Mouse (Mus musculus) heart, embryonic 12.5 days (tissue): ENCODE measurements around the gene Mpped2. TPM values are rescaled to one million over a fixed set of nuclear protein-coding genes. Genes with fewer than 3 reads are reported as not detected.
A peak's percentile ranks its signal among the peaks of the same experiment; 100 is the strongest.

Experiments
- ATAC-seq: fragments of 200-750 bp; cut with Nextera tagmentation; 2 replicates; pipeline ENCODE4 v1.8.0; 2017; ENCODE audit warnings: moderate TSS enrichment, moderate library complexity; ENCODE audit not compliant: insufficient number of reproducible peaks, low FRiP score
- H3K27ac ChIP-seq: fragments of 300-500 bp; sonication (generic); 2 replicates; pipeline ENCODE4 v1.5.1; 2016; ENCODE audit warnings: mild to moderate bottlenecking, moderate library complexity; ENCODE audit not compliant: poor library complexity, severe bottlenecking
- H3K27me3 ChIP-seq: fragments of 300-500 bp; sonication (generic); replicated peaks from 2 replicates; pipeline ENCODE4 v1.6.1; 2016; ENCODE audit warnings: mild to moderate bottlenecking, moderate library complexity
- H3K36me3 ChIP-seq: fragments of 300-500 bp; sonication (generic); 2 replicates; pipeline ENCODE4 v1.6.1; 2016; ENCODE audit warnings: mild to moderate bottlenecking, moderate library complexity
- H3K4me1 ChIP-seq: fragments of 300-500 bp; sonication (generic); replicated peaks from 2 replicates; pipeline ENCODE4 v1.6.1; 2016; ENCODE audit warnings: mild to moderate bottlenecking
- H3K4me2 ChIP-seq: fragments of 300-500 bp; sonication (generic); 2 replicates; pipeline ENCODE4 v1.6.1; 2016; ENCODE audit warnings: mild to moderate bottlenecking, moderate library complexity
- H3K4me3 ChIP-seq: fragments of 300-500 bp; sonication (generic); 2 replicates; pipeline ENCODE4 v1.5.1; 2016; ENCODE audit warnings: mild to moderate bottlenecking
- H3K9ac ChIP-seq: fragments of 300-500 bp; sonication (generic); 2 replicates; pipeline ENCODE4 v1.6.1; 2016; ENCODE audit warnings: mild to moderate bottlenecking, moderate library complexity
- H3K9me3 ChIP-seq: fragments of 300-500 bp; sonication (generic); replicated peaks from 2 replicates; pipeline ENCODE4 v1.6.1; 2016; ENCODE audit warnings: mild to moderate bottlenecking, moderate library complexity
- WGBS: fragments of 180-500 bp; shearing (Covaris S2); methylation state at CpG from one replicate; pipeline ENCODE4 v1.1.7; 2016; 5-methylcytosine and 5-hydroxymethylcytosine counted together
- polyA plus RNA-seq: library from polyadenylated mRNA; unstranded; fragments of >200 nt; fragmentation: Nextera tagmentation; extraction: Ambion mirVana; gene quantifications from 2 replicates; pipeline ENCODE4 v1.2.1, GENCODE M21; 2016

Gene Mpped2
- polyA plus RNA-seq, 1 experiment from 2014 or later, result 114 TPM

GRCm38 (mm10) chr2:106729951-106730564 is 37.0 kb downstream of the Mpped2 start:
- Histone ChIP-seq H3K27ac (no peak overlapping the region), H3K4me3 (no peak overlapping the region), H3K27me3 (no peaks in the 10 kb centered on the region), H3K9me3 (no peaks in the 10 kb centered on the region), H3K9ac (no peak overlapping the region), H3K36me3 (peaks cover 26% of the 10 kb centered on the region), H3K4me1 (peaks cover 53% of the 10 kb centered on the region), H3K4me2 (no peak overlapping the region)
- ATAC-seq, result peak; percentile 45; the same call in 1 of the 2 replicates
- 41% methylated on average over 6 of the region's 6 CpGs for WGBS

- no peak overlapping the region for H3K9ac ChIP-seq
- H3K9me3 ChIP-seq, result no peaks in the 10 kb centered on the region
- ATAC-seq, result no peak
- H3K4me1 ChIP-seq, result peaks cover 56% of the 10 kb centered on the region
- H3K36me3 ChIP-seq, result peaks cover 21% of the 10 kb centered on the region
- no peak overlapping the region for H3K4me3 ChIP-seq
- H3K27ac ChIP-seq, result no peak overlapping the region
- no peaks in the 10 kb centered on the region for H3K27me3 ChIP-seq
- 80% methylated on average over 8 of the region's 8 CpGs for WGBS
- no peak overlapping the region for H3K4me2 ChIP-seq
These were observed 37.5 kb downstream of the Mpped2 start for GRCm38 (mm10) chr2:106730608-106731007.

- H3K27me3 ChIP-seq, result no peaks in the 10 kb centered on the region
- H3K9me3 ChIP-seq, result no peaks in the 10 kb centered on the region
- peaks cover 60% of the 10 kb centered on the region for H3K4me1 ChIP-seq
- peaks cover 13% of the 10 kb centered on the region for H3K36me3 ChIP-seq
- 73% methylated on average over 4 of the region's 4 CpGs for WGBS
- no peak overlapping the region for H3K4me2 ChIP-seq
- no peak overlapping the region for H3K9ac ChIP-seq
- H3K27ac ChIP-seq, result no peak overlapping the region
- no peak for ATAC-seq
- no peak overlapping the region for H3K4me3 ChIP-seq
These were observed 38.4 kb downstream of the Mpped2 start for GRCm38 (mm10) chr2:106731478-106731877.

GRCm38 (mm10) chr2:106732171-106732570 is 39.1 kb downstream of the Mpped2 start:
- H3K4me1 ChIP-seq, result peaks cover 54% of the 10 kb centered on the region
- H3K4me2 ChIP-seq, result no peak overlapping the region
- WGBS, result 4% methylated on average over 3 of the region's 3 CpGs

GRCm38 (mm10) chr2:106733396-106733795 is 40.3 kb downstream of the Mpped2 start:
- Histone ChIP-seq H3K4me2 (no peak overlapping the region), H3K9ac (no peak overlapping the region), H3K36me3 (peaks cover 4% of the 10 kb centered on the region; the same call in 1 of the 2 replicates), H3K4me1 (peaks cover 53% of the 10 kb centered on the region), H3K9me3 (no peaks in the 10 kb centered on the region), H3K4me3 (no peak overlapping the region), H3K27ac (no peak overlapping the region), H3K27me3 (no peaks in the 10 kb centered on the region)
- WGBS, result 46% methylated on average over 5 of the region's 5 CpGs
- ATAC-seq, result no peak

More at GRCm38 (mm10) chr2:106732171-106732570, 39.1 kb downstream of the Mpped2 start:
- no peaks in the 10 kb centered on the region for H3K9me3 ChIP-seq
- peak overlapping the region; percentile 0; the same call in 1 of the 2 replicates for H3K27ac ChIP-seq
- H3K27me3 ChIP-seq, result no peaks in the 10 kb centered on the region
- ATAC-seq, result no peak
- H3K9ac ChIP-seq, result no peak overlapping the region
- H3K36me3 ChIP-seq, result peaks cover 7% of the 10 kb centered on the region; the same call in 1 of the 2 replicates
- H3K4me3 ChIP-seq, result no peak overlapping the region

- Histone ChIP-seq H3K27me3 (no peaks in the 10 kb centered on the region), H3K27ac (no peak overlapping the region), H3K36me3 (peaks cover 7% of the 10 kb centered on the region; the same call in 1 of the 2 replicates), H3K9ac (no peak overlapping the region), H3K4me3 (no peak overlapping the region), H3K4me2 (no peak overlapping the region), H3K9me3 (no peaks in the 10 kb centered on the region), H3K4me1 (peaks cover 53% of the 10 kb centered on the region)
- WGBS, result 43% methylated on average over 4 of the region's 4 CpGs
- ATAC-seq, result no peak
These were observed 40.9 kb downstream of the Mpped2 start for GRCm38 (mm10) chr2:106734004-106734403.

- Histone ChIP-seq H3K27me3 (no peaks in the 10 kb centered on the region), H3K4me3 (no peak overlapping the region), H3K4me2 (no peak overlapping the region), H3K9ac (no peak overlapping the region), H3K36me3 (peaks cover 12% of the 10 kb centered on the region; the same call in 1 of the 2 replicates), H3K4me1 (peaks cover 50% of the 10 kb centered on the region), H3K27ac (no peak overlapping the region), H3K9me3 (no peaks in the 10 kb centered on the region)
- WGBS, result 59% methylated on average over 5 of the region's 5 CpGs
- no peak for ATAC-seq
These were observed 42.1 kb downstream of the Mpped2 start for GRCm38 (mm10) chr2:106735211-106735610.

GRCm38 (mm10) chr2:106735792-106736359 is 42.8 kb downstream of the Mpped2 start:
- WGBS, result 77% methylated on average over 15 of the region's 15 CpGs
- H3K27me3 ChIP-seq, result no peaks in the 10 kb centered on the region
- no peak overlapping the region for H3K9ac ChIP-seq
- peaks cover 43% of the 10 kb centered on the region for H3K4me1 ChIP-seq
- no peak overlapping the region for H3K4me3 ChIP-seq
- no peaks in the 10 kb centered on the region for H3K9me3 ChIP-seq
- H3K4me2 ChIP-seq, result no peak overlapping the region
- ATAC-seq, result no peak
- peaks cover 12% of the 10 kb centered on the region; the same call in 1 of the 2 replicates for H3K36me3 ChIP-seq
- no peak overlapping the region for H3K27ac ChIP-seq

GRCm38 (mm10) chr2:106738951-106739350 is 45.9 kb downstream of the Mpped2 start:
- Histone ChIP-seq H3K27ac (no peak overlapping the region), H3K36me3 (peaks cover 7% of the 10 kb centered on the region; the same call in 1 of the 2 replicates)

GRCm38 (mm10) chr2:106744086-106744485 is 51.0 kb downstream of the Mpped2 start:
- peaks cover 8% of the 10 kb centered on the region; the same call in 1 of the 2 replicates for H3K4me1 ChIP-seq
- 85% methylated on average over 4 of the region's 4 CpGs for WGBS
- H3K27ac ChIP-seq, result no peak overlapping the region

More at GRCm38 (mm10) chr2:106738951-106739350, 45.9 kb downstream of the Mpped2 start:
- Histone ChIP-seq H3K9me3 (no peaks in the 10 kb centered on the region), H3K27me3 (no peaks in the 10 kb centered on the region), H3K4me3 (no peak overlapping the region), H3K4me1 (peaks cover 16% of the 10 kb centered on the region), H3K4me2 (no peak overlapping the region), H3K9ac (no peak overlapping the region)
- 82% methylated on average over 5 of the region's 5 CpGs for WGBS
- ATAC-seq, result no peak

GRCm38 (mm10) chr2:106744601-106745000 is 51.5 kb downstream of the Mpped2 start:
- Histone ChIP-seq H3K27ac (no peak overlapping the region), H3K27me3 (no peaks in the 10 kb centered on the region), H3K4me3 (no peak overlapping the region), H3K4me2 (no peak overlapping the region), H3K9ac (no peak overlapping the region), H3K4me1 (peaks cover 8% of the 10 kb centered on the region; the same call in 1 of the 2 replicates), H3K36me3 (peaks cover 16% of the 10 kb centered on the region), H3K9me3 (no peaks in the 10 kb centered on the region)
- 79% methylated on average over 14 of the region's 14 CpGs for WGBS
- ATAC-seq, result no peak

More at GRCm38 (mm10) chr2:106744086-106744485, 51.0 kb downstream of the Mpped2 start:
- ATAC-seq, result no peak
- Histone ChIP-seq H3K9me3 (no peaks in the 10 kb centered on the region), H3K9ac (no peak overlapping the region), H3K36me3 (peaks cover 17% of the 10 kb centered on the region), H3K4me3 (no peak overlapping the region), H3K4me2 (no peak overlapping the region), H3K27me3 (no peaks in the 10 kb centered on the region)
